Mouse (Mus musculus) liver, postnatal 0 days (tissue): ENCODE measurements around the gene Cideb. TPM values are rescaled to one million over a fixed set of nuclear protein-coding genes. Genes with fewer than 3 reads are reported as not detected.

Experiments used
- ATAC-seq: fragments of 200-750 bp; cut with Nextera tagmentation; 2 replicates; pipeline ENCODE4 v1.8.0; 2017; ENCODE audit warnings: mild to moderate bottlenecking, moderate library complexity
- DNase-seq: peaks from one replicate; pipeline ENCODE4 v3.0.0-alpha.2; 2016
- H3K27ac ChIP-seq: fragments of 300-500 bp; sonication (generic); 2 replicates; pipeline ENCODE4 v1.5.1; 2014; ENCODE audit warnings: antibody characterized with exemption, moderate library complexity, mild to moderate bottlenecking, low read depth
- H3K27me3 ChIP-seq: fragments of 300-500 bp; sonication (generic); 2 replicates; pipeline ENCODE4 v1.6.1; 2014; ENCODE audit warnings: low read length, control low read depth, mixed read lengths; ENCODE audit not compliant: insufficient read depth
- H3K36me3 ChIP-seq: fragments of 300-500 bp; sonication (generic); replicated peaks from 2 replicates; pipeline ENCODE4 v1.6.1; 2014; ENCODE audit warnings: mild to moderate bottlenecking, control low read depth, low read length, moderate library complexity, mixed read lengths; ENCODE audit not compliant: insufficient read depth
- H3K4me1 ChIP-seq: fragments of 300-500 bp; sonication (generic); 2 replicates; pipeline ENCODE4 v1.6.1; 2014; ENCODE audit warnings: antibody characterized with exemption, mild to moderate bottlenecking, control low read depth; ENCODE audit not compliant: insufficient read depth
- H3K4me2 ChIP-seq: fragments of 300-500 bp; sonication (generic); 2 replicates; pipeline ENCODE4 v1.6.1; 2014; ENCODE audit warnings: low read depth, mild to moderate bottlenecking, low read length, moderate library complexity, mixed read lengths
- H3K4me3 ChIP-seq: fragments of 300-500 bp; sonication (generic); 2 replicates; pipeline ENCODE4 v1.5.1; 2014; ENCODE audit warnings: low read depth, low read length
- H3K9ac ChIP-seq: fragments of 300-500 bp; sonication (generic); replicated peaks from 2 replicates; pipeline ENCODE4 v1.6.1; 2014; ENCODE audit warnings: mild to moderate bottlenecking, moderate library complexity
- H3K9me3 ChIP-seq: fragments of 300-500 bp; sonication (generic); 2 replicates; pipeline ENCODE4 v1.6.1; 2016; ENCODE audit warnings: mild to moderate bottlenecking, control low read depth, low read length, mixed read lengths
- CTCF ChIP-seq: sonication (generic); IDR thresholded peaks from 2 replicates; pipeline ENCODE4 v1.5.1; 2016; ENCODE audit warnings: antibody characterized with exemption, low read depth
- EP300 ChIP-seq: IDR thresholded peaks from 2 replicates; pipeline ENCODE4 v1.6.1; 2016; ENCODE audit warnings: antibody characterized with exemption, low read depth, mild to moderate bottlenecking
- WGBS: fragments of 180-500 bp; shearing (Covaris S2); extraction: QIAGEN DNeasy Blood & Tissue Kit; methylation state at CpG from one replicate; pipeline ENCODE4 v1.1.7; 2014; ENCODE audit not compliant: insufficient replicate concordance; 5-methylcytosine and 5-hydroxymethylcytosine counted together
- polyA plus RNA-seq: library from polyadenylated mRNA; unstranded; fragments of >200 nt; fragmentation: Nextera tagmentation; extraction: Ambion mirVana; gene quantifications from 2 replicates; pipeline ENCODE4 v1.2.1, GENCODE M21; 2015

Gene Cideb
- polyA plus RNA-seq, 1 experiment from 2014 or later: 191 TPM

DNA sequence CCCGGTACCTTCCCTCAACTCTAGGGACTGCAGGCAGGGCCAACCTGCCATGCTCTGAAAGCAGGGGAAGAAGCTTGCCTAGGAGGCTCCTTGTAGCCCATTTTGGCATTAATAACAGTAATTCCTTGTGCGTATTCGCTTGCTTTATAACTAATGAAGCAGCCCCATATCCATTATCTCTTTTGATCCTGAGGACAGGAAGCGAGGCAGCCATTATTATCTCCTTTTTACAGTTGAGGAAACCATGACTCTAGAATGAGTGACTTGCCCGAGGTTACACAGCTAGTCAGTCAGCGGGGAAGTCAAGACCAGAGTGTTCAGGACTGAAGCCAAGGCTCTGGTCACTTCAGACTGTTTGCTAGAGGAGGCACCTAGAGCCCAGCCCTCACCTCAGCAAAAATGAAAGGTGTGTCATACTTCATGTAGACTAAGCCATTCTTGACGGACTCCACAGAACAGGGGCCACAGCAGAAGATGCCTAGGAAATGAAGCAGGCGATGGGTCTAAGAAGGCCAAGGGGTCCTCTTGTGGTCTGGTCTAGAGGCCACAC lies 52.1 kb downstream of the Cideb start:
- no peak for DNase-seq
- H3K27me3 ChIP-seq: no peaks in the 10 kb centered on the region
- peaks cover 6% of the 10 kb centered on the region; the same call in 1 of the 2 replicates for H3K36me3 ChIP-seq
- H3K4me3 ChIP-seq: no peak overlapping the region
- WGBS: 60% methylated on average over 8 of the region's 8 CpGs
- no peak overlapping the region for H3K4me2 ChIP-seq
- no peaks in the 10 kb centered on the region for H3K9me3 ChIP-seq
- H3K4me1 ChIP-seq: peaks cover 7% of the 10 kb centered on the region
- H3K27ac ChIP-seq: no peak overlapping the region
- TF ChIP-seq CTCF: no peak
- no peak for TF ChIP-seq EP300
- no peak for ATAC-seq
- no peak overlapping the region for H3K9ac ChIP-seq

Other genes starting within 250 kb of the Cideb start
- not detected in 2 replicates for gene Cpne6, start 248.0 kb downstream of the Cideb start, polyA plus RNA-seq
- not detected in 2 replicates for gene Nrl, start 233.5 kb downstream of the Cideb start, polyA plus RNA-seq
- gene Pck2, start 218.2 kb downstream of the Cideb start, polyA plus RNA-seq: 19.9 and 20.7 TPM in 2 replicates
- 59.9 and 62.7 TPM in 2 replicates for gene Dcaf11, start 198.5 kb downstream of the Cideb start, polyA plus RNA-seq
- 1.3 and 1.4 TPM in 2 replicates for gene A730061H03Rik, start 198.1 kb downstream of the Cideb start, polyA plus RNA-seq
- 1.8 and 4.6 TPM in 2 replicates for gene Fitm1, start 182.8 kb downstream of the Cideb start, polyA plus RNA-seq
- gene Psme1, start 180.3 kb downstream of the Cideb start, polyA plus RNA-seq: 162 and 180 TPM in 2 replicates
- gene Emc9, start 173.2 kb downstream of the Cideb start, polyA plus RNA-seq: 17.3 and 19.2 TPM in 2 replicates
- gene Psme2, start 167.3 kb downstream of the Cideb start, polyA plus RNA-seq: 222 and 231 TPM in 2 replicates
- gene Rnf31, start 166.8 kb downstream of the Cideb start, polyA plus RNA-seq: 8.5 and 9.6 TPM in 2 replicates
- 18.6 and 19.4 TPM in 2 replicates for gene Irf9, start 154.9 kb downstream of the Cideb start, polyA plus RNA-seq
- 1.5 and 2.2 TPM in 2 replicates for gene Rec8, start 140.4 kb downstream of the Cideb start, polyA plus RNA-seq
- 14.7 and 16.6 TPM in 2 replicates for gene Ipo4, start 122.5 kb downstream of the Cideb start, polyA plus RNA-seq
- gene Gm49378, start 120.6 kb downstream of the Cideb start, polyA plus RNA-seq: 0.99 and 1.6 TPM in 2 replicates
- 39.3 and 42.8 TPM in 2 replicates for gene Tm9sf1, start 114.7 kb downstream of the Cideb start, polyA plus RNA-seq
- 0.06 and 0.21 TPM in 2 replicates for gene Tssk4, start 108.3 kb downstream of the Cideb start, polyA plus RNA-seq
- gene Mdp1, start 98.0 kb downstream of the Cideb start, polyA plus RNA-seq: 16.0 and 16.1 TPM in 2 replicates
- 15.0 and 17.4 TPM in 2 replicates for gene Gmpr2, start 86.5 kb downstream of the Cideb start, polyA plus RNA-seq
- 228 and 231 TPM in 2 replicates for gene Nedd8, start 86.3 kb downstream of the Cideb start, polyA plus RNA-seq
- gene Tinf2, start 76.6 kb downstream of the Cideb start, polyA plus RNA-seq: 11.5 and 14.1 TPM in 2 replicates
- 3.6 and 4.7 TPM in 2 replicates for gene Tgm1, start 44.5 kb downstream of the Cideb start, polyA plus RNA-seq
- 18.5 and 21.2 TPM in 2 replicates for gene Rabggta, start 36.2 kb downstream of the Cideb start, polyA plus RNA-seq
- 98.6 and 103 TPM in 2 replicates for gene Dhrs1, start 12.8 kb downstream of the Cideb start, polyA plus RNA-seq
- gene Nop9, start 12.8 kb downstream of the Cideb start, polyA plus RNA-seq: 13.2 and 14.5 TPM in 2 replicates
- gene Ltb4r2, start 3.0 kb upstream of the Cideb start, polyA plus RNA-seq: 1.8 and 2.1 TPM in 2 replicates
- 21.6 and 22.0 TPM in 2 replicates for gene Ltb4r1, start 7.5 kb upstream of the Cideb start, polyA plus RNA-seq
- gene Adcy4, start 25.6 kb upstream of the Cideb start, polyA plus RNA-seq: 1.5 and 1.7 TPM in 2 replicates
- 9.6 and 10.3 TPM in 2 replicates for gene Ripk3, start 30.4 kb upstream of the Cideb start, polyA plus RNA-seq
- gene Nfatc4, start 64.7 kb upstream of the Cideb start, polyA plus RNA-seq: 0.41 and 0.63 TPM in 2 replicates
- gene Nynrin, start 95.6 kb upstream of the Cideb start, polyA plus RNA-seq: 0.63 and 0.70 TPM in 2 replicates
- gene Cbln3, start 125.9 kb upstream of the Cideb start, polyA plus RNA-seq: 0.29 and 0.40 TPM in 2 replicates
- 4.6 and 5.2 TPM in 2 replicates for gene Khnyn, start 126.5 kb upstream of the Cideb start, polyA plus RNA-seq
- gene Sdr39u1, start 141.8 kb upstream of the Cideb start, polyA plus RNA-seq: 26.2 and 26.9 TPM in 2 replicates
- gene Cma1, start 186.2 kb upstream of the Cideb start, polyA plus RNA-seq: 0.59 and 1.7 TPM in 2 replicates
- gene Cma2, start 192.5 kb upstream of the Cideb start, polyA plus RNA-seq: not detected in 2 replicates